18 mouse cellular contexts compared by ENCODE assay signal in genomic region chr5:23737111-23737510, GRCm38 (mm10). TPM values are rescaled to one million over a fixed set of nuclear protein-coding genes. Genes with fewer than 3 reads are reported as not detected.
A peak's percentile ranks its signal among the peaks of the same experiment; 100 is the strongest.
DNase-seq lines count a peak whose midpoint lies in the region; TF ChIP-seq lines count a peak whose summit lies in the region.
"Had no signal": no experiment of that assay in that cellular context is flagged by ENCODE, and none has a peak within 500 bp of the region (broad histone marks: within the 10 kb centered on the region; RNA-seq: fewer than 3 reads in every experiment).

No protein-coding gene starts in this region.

- DNase-seq in ES-CJ7 (ENCODE audit: low read depth, low spot score) (peak; percentile 85), R1 (ENCODE audit: low read depth, low spot score) (peak; percentile 93)
- DNase-seq in brain, embryonic 14.5 days (ENCODE audit: low read depth) = peak; percentile 1
- DNase-seq in gastrocnemius, postnatal 4 days (ENCODE audit: low spot score in 2 of 2) = no peak
- no peak for DNase-seq in kidney, adult 8-10 months
- DNase-seq in layer of hippocampus, adult 2 months (ENCODE audit: low spot score in 2 of 2) = no peak
- DNase-seq: adrenal gland, adult 8-10 months; cerebellum, adult 11 months; cerebellum, adult 18-20 months; cerebellum, adult 8-10 months; forebrain, postnatal 0 days had no signal

- peaks cover 33% of the 10 kb centered on the region for H3K36me3 ChIP-seq in E14TG2a.4 (ENCODE audit: insufficient read depth, low read length)

- TF ChIP-seq CTCF in E14TG2a.4 (conservative IDR thresholded peaks at IDR 0.05; ENCODE audit: low read length) = no peak
- no peak for TF ChIP-seq CTCF in brain, embryonic 14.5 days (IDR thresholded peaks at IDR 0.05; ENCODE audit: borderline replicate concordance, extremely low read depth, insufficient read depth, insufficient read length)
- TF ChIP-seq CTCF in layer of hippocampus, adult 2 months (conservative IDR thresholded peaks at IDR 0.05) = no peak

- peak overlapping the region; percentile 82 for H3K4me3 ChIP-seq in E14TG2a.4 (replicated peaks; ENCODE audit: low read length)
- no peak overlapping the region for H3K4me3 ChIP-seq in layer of hippocampus, adult 2 months
- H3K4me3 ChIP-seq: embryonic facial prominence, embryonic 10.5 days; embryonic facial prominence, embryonic 12.5 days; forebrain, embryonic 13.5 days; forebrain, embryonic 15.5 days had no signal

- TF ChIP-seq POLR2A in brain, embryonic 14.5 days (IDR thresholded peaks at IDR 0.05; ENCODE audit: borderline replicate concordance, extremely low read depth, insufficient read depth, insufficient read length, poor library complexity, severe bottlenecking) = no peak

- H3K27me3 ChIP-seq in E14TG2a.4 (ENCODE audit: insufficient read depth, low read length) = no peaks in the 10 kb centered on the region
- H3K27me3 ChIP-seq: embryonic facial prominence, embryonic 12.5 days; forebrain, embryonic 13.5 days; forebrain, embryonic 15.5 days; Patski had no signal

- no peak overlapping the region for H3K27ac ChIP-seq in layer of hippocampus, adult 2 months
- H3K27ac ChIP-seq: embryonic facial prominence, embryonic 10.5 days; embryonic facial prominence, embryonic 12.5 days; forebrain, embryonic 13.5 days; forebrain, embryonic 15.5 days had no signal

- peaks cover 72% of the 10 kb centered on the region for H3K4me1 ChIP-seq in E14TG2a.4 (replicated peaks; ENCODE audit: low read depth, low read length)
- H3K4me1 ChIP-seq: embryonic facial prominence, embryonic 10.5 days; embryonic facial prominence, embryonic 12.5 days; forebrain, embryonic 13.5 days; forebrain, embryonic 15.5 days had no signal

- no peaks in the 10 kb centered on the region for H3K9me3 ChIP-seq in E14TG2a.4 (ENCODE audit: low read length)
- H3K9me3 ChIP-seq: embryonic facial prominence, embryonic 10.5 days; embryonic facial prominence, embryonic 12.5 days; forebrain, embryonic 13.5 days; forebrain, embryonic 15.5 days; G1E had no signal

RNA-seq across cellular contexts. Expression of gene Pus7, which starts 46.4 kb away (rescaled TPM):
- 16.2 and 17.7 TPM in 2 replicates for polyA plus RNA-seq in brain, embryonic 14.5 days (2012; rRNA removed)
- 10 to 100 TPM; 15.7 to 19.4 TPM for total RNA-seq in gastrocnemius, postnatal 4 days (2021)
- 10 to 100 TPM; 14.6 to 17.7 TPM for total RNA-seq in layer of hippocampus, adult 2 months (2021)

RNA-seq across cellular contexts. Expression of gene Rint1, which starts 50.4 kb away (rescaled TPM):
- 20.0 and 22.7 TPM in 2 replicates for polyA plus RNA-seq in brain, embryonic 14.5 days (2012; rRNA removed)
- total RNA-seq in gastrocnemius, postnatal 4 days (2021) = 10 to 100 TPM; 17.4 to 20.8 TPM
- 10 to 100 TPM; 21.0 to 22.9 TPM for total RNA-seq in layer of hippocampus, adult 2 months (2021)

RNA-seq across cellular contexts. Expression of gene Srpk2, which starts 52.7 kb away (rescaled TPM):
- polyA plus RNA-seq in brain, embryonic 14.5 days (2012; rRNA removed) = 55.4 and 65.1 TPM in 2 replicates
- 10 to 100 TPM; 47.2 to 56.2 TPM for total RNA-seq in gastrocnemius, postnatal 4 days (2021)
- total RNA-seq in layer of hippocampus, adult 2 months (2021) = 100 to 1,000 TPM; 142 to 155 TPM

Comparison
In these comparisons a context has a peak if more than half of its experiments do, and no peak if none do; other contexts are left out.
1. DNase-seq: peak in ES-CJ7 (single experiment), R1 (single experiment) and brain, embryonic 14.5 days (single experiment); none in gastrocnemius, postnatal 4 days (0 of 2), kidney, adult 8-10 months (0 of 2) and layer of hippocampus, adult 2 months (0 of 2).